Mouse (Mus musculus) right cerebral cortex, postnatal 10 days (tissue): ENCODE data around the gene Olfr933.

Experiments used
- DNase-seq, 2 experiments: peaks; one replicate each; pipeline ENCODE4 v3.0.0; 2021; ENCODE audit warnings: low spot score in 2 of 2

Gene Olfr933

GRCm38 (mm10) chr9:38972013-38972412, at the start of gene Olfr933:
Olfr933 (plus strand) TSS chr9:38972313.
- DNase-seq = no peak

GRCm38 (mm10) chr9:38929509-38929908, 42.6 kb upstream of the Olfr933 start, which contains the start of gene Olfr930:
Olfr930 (plus strand) TSS chr9:38929809.
- no peak for DNase-seq

DNA sequence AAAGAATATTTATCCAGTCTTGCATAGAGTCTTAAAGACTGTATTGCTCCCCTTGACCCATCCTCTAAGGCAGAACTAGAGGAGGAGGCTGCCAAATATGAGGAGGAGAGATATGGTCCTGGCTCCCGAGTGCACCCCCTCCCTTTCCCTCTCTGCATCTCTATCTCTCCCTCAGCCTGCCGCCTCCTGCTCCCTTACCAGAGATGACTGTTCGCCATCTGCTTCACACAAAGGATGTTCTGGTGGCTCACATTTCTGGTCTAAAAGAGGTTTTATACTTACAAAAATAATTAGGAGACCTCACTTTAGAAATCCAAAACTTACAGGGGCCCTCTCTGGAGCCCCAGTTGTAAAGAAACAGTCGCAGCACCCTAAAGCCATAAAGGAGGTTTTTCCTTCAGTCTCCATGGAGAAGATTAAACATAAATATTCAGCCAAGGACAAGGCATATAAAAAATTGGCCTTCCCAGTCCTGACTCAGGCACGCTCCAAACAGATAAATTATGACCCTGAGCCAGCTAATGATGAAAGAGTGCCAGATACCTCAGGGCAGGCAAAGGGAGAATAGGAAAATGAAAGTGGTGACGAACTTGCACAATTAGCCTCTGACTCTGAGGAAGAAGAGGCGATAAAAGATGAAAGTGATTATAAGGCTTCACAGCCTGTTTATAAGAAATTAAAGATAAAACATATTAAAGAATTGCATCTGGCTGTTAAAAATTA, 18.6 kb upstream of the Olfr933 start:
- DNase-seq = peak; percentile 29 to 44

GRCm38 (mm10) chr9:38954124-38954416, 18.0 kb upstream of the Olfr933 start:
- no peak for DNase-seq

- no peak for DNase-seq
Observed at GRCm38 (mm10) chr9:38988215-38988614, 16.1 kb downstream of the Olfr933 start, which contains the start of gene Olfr934. Olfr934 (minus strand) TSS chr9:38988315.

DNA sequence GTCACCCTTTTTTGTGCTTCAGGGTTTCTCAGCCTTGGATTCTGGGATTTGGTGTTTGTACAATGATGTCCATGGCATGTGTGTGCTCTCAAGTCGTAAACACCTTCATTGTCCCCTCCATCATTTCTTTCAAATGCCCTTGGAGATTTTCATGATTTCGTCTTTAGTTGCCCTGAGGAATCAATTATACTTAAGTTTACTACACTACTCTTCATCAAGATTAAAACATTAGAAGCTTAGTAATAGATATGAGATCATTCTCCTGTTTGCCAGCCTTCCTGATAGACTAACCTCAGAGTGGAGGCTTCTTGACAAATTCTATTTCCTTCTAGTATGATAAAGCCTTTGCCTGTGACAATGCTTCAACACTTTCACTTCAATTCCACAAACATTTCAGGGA, 27.5 kb downstream of the Olfr933 start, which contains the start of gene Olfr935:
Olfr935 (minus strand) TSS at position 101 of the 400 bp plus-strand sequence.
- no peak for DNase-seq

- DNase-seq = no peak
Observed at GRCm38 (mm10) chr9:39023277-39023676, 51.2 kb downstream of the Olfr933 start, which contains the start of gene Olfr146. Olfr146 (minus strand) TSS chr9:39023377.
